Mouse (Mus musculus) lung, postnatal 14 days (tissue): ENCODE measurements around the gene Nadsyn1.
A peak's percentile ranks its signal among the peaks of the same experiment; 100 is the strongest.

Source experiments
- DNase-seq: peaks from one replicate; pipeline ENCODE4 v3.0.0; 2021

Gene Nadsyn1

GRCm38 (mm10) chr7:143822375-143823265 is at the start of gene Nadsyn1, which contains the start of gene Dhcr7:
Nadsyn1 (minus strand) TSS chr7:143822849.
Dhcr7 (plus strand) TSS chr7:143823145.
- peak; percentile 100 for DNase-seq

GRCm38 (mm10) chr7:143868874-143869273 is 46.2 kb upstream of the Nadsyn1 start:
- no peak for DNase-seq

GRCm38 (mm10) chr7:143866538-143866937 is 43.9 kb upstream of the Nadsyn1 start, which contains the start of gene Gm498:
Gm498 (plus strand) TSS chr7:143866838.
- no peak for DNase-seq

GRCm38 (mm10) chr7:143848768-143849482 is 26.3 kb upstream of the Nadsyn1 start:
- DNase-seq = no peak

GRCm38 (mm10) chr7:143848127-143848767 is 25.6 kb upstream of the Nadsyn1 start:
- DNase-seq = no peak

GRCm38 (mm10) chr7:143841301-143841700 is 18.7 kb upstream of the Nadsyn1 start:
- no peak for DNase-seq

- no peak for DNase-seq
Observed at GRCm38 (mm10) chr7:143840121-143840520, 17.5 kb upstream of the Nadsyn1 start.

- DNase-seq = no peak
Observed at GRCm38 (mm10) chr7:143837705-143838358, 15.2 kb upstream of the Nadsyn1 start.

- DNase-seq = no peak
Observed at GRCm38 (mm10) chr7:143834972-143835371, 12.3 kb upstream of the Nadsyn1 start.

- DNase-seq = no peak
Observed at GRCm38 (mm10) chr7:143834316-143834715, 11.7 kb upstream of the Nadsyn1 start.

- no peak for DNase-seq
Observed at GRCm38 (mm10) chr7:143833581-143834190, 11.0 kb upstream of the Nadsyn1 start.

GRCm38 (mm10) chr7:143832611-143833010 is 10.0 kb upstream of the Nadsyn1 start:
- DNase-seq = no peak

GRCm38 (mm10) chr7:143832196-143832595 is 9.5 kb upstream of the Nadsyn1 start:
- DNase-seq = peak; percentile 15

- DNase-seq = no peak
Observed at GRCm38 (mm10) chr7:143830399-143830798, 7.8 kb upstream of the Nadsyn1 start.

GRCm38 (mm10) chr7:143829504-143830331 is 7.1 kb upstream of the Nadsyn1 start:
- peak; percentile 94 for DNase-seq

- DNase-seq = no peak
Observed at GRCm38 (mm10) chr7:143826985-143827384, 4.3 kb upstream of the Nadsyn1 start.

- DNase-seq = no peak
Observed at GRCm38 (mm10) chr7:143823266-143823605, 587 bp upstream of the Nadsyn1 start.

GRCm38 (mm10) chr7:143821241-143821640 is 1.4 kb downstream of the Nadsyn1 start:
- no peak for DNase-seq

GRCm38 (mm10) chr7:143819201-143819600 is 3.4 kb downstream of the Nadsyn1 start:
- DNase-seq = no peak

- DNase-seq = no peak
Observed at GRCm38 (mm10) chr7:143808909-143809308, 13.7 kb downstream of the Nadsyn1 start.

- DNase-seq = peak; percentile 63
Observed at GRCm38 (mm10) chr7:143805199-143805624, 17.4 kb downstream of the Nadsyn1 start.
